Mouse (Mus musculus): ENCODE measurements around the gene Dync2li1.

DNA sequence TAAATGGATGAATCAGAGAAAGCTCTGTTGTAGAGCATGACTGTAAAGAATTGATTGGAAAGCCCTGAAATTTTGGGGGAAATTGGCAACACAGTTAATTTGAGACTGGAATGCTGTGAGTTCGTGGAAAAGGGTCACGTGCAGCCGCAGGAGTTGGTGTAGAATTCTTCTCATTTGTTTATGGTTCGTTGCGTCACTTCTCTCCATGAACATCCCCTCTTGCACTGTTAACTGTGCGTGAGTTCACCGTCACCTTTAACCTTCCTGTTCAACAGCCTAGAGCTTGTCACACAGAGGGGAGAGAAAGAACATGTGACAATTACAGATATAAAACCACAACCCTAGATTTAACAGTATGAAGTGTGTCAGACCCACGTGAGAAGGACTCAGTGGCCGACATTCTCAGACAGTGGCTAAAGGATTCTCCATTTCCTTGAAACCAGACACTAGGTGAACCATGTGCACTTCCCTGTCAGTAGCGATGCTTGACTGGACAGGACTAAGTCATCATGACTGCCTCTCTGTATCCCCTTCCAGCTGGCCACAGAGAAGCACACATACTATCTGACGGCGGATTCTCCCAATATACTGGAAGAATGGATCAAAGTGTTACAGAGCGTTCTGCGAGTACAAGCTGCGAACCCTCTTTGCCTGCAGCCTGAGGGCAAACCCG, 49.5 kb upstream of the Dync2li1 start:
- TF ChIP-seq CTCF (IDR thresholded peaks at IDR 0.05; ENCODE audit: insufficient read depth, low read depth, low read length), result no peak
- no peak for TF ChIP-seq POLR2A (IDR thresholded peaks at IDR 0.05; ENCODE audit: insufficient read depth, low read depth, low read length)

Measured in olfactory bulb, adult 2 months (tissue).